In the genomic region with DNA sequence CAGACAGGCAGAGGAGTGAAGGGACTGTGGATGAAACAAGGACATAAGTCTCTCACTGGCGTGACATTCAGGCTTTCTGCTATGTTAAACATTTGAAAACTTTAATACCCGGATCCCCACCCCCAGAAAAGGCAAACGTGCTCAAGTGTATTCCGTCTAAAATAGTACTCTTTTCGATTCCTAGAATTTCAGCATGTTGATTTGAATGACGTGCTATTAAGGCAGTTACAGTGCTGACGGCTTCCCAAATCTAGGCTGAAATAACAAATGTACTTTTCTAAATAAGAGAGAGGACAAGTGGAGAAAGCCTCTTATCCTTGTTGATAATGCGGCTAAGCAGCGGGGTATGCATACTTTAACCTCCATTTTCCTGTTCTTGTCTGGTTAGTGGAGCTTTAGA, we compare ENCODE assay signal across 34 mouse cellular contexts.
"Had no signal": no experiment of that assay in that cellular context is flagged by ENCODE, and none has a peak within 500 bp of the region (broad histone marks: within the 10 kb centered on the region; RNA-seq: fewer than 3 reads in every experiment).

No protein-coding gene starts in this region.

- H3K9me3 ChIP-seq: heart, embryonic 10.5 days; heart, embryonic 12.5 days; heart, embryonic 15.5 days; hindbrain, embryonic 10.5 days; hindbrain, embryonic 13.5 days; hindbrain, embryonic 15.5 days; intestine, embryonic 15.5 days; kidney, embryonic 15.5 days had no signal

- DNase-seq: heart, postnatal 10 days; heart, postnatal 36 days; heart, postnatal 4 days; kidney, adult 11 months; kidney, adult 18-20 months; kidney, adult 2 months; kidney, adult 8-10 months; kidney, adult 9 months; kidney, postnatal 10 days; kidney, postnatal 14 days; kidney, postnatal 25 days; kidney, postnatal 36 days; kidney, postnatal 4 days; layer of hippocampus, adult 9-11 months; layer of hippocampus, postnatal 36 days had no signal

- H3K4me3 ChIP-seq: heart, embryonic 10.5 days; heart, embryonic 12.5 days; heart, embryonic 13.5 days; heart, embryonic 15.5 days; hindbrain, embryonic 10.5 days; hindbrain, embryonic 12.5 days; hindbrain, embryonic 13.5 days; hindbrain, embryonic 15.5 days; intestine, embryonic 15.5 days; kidney, embryonic 15.5 days; layer of hippocampus, adult 2 months had no signal

- H3K27me3 ChIP-seq: heart, embryonic 12.5 days; heart, embryonic 13.5 days; heart, embryonic 15.5 days; hindbrain, embryonic 12.5 days; hindbrain, embryonic 13.5 days; hindbrain, embryonic 15.5 days; intestine, embryonic 15.5 days; kidney, embryonic 15.5 days had no signal

- H3K4me2 ChIP-seq: heart, embryonic 11.5 days; heart, embryonic 12.5 days; heart, embryonic 13.5 days; heart, embryonic 15.5 days; hindbrain, embryonic 12.5 days; hindbrain, embryonic 13.5 days; hindbrain, embryonic 14.5 days; hindbrain, embryonic 15.5 days; intestine, embryonic 15.5 days; kidney, embryonic 15.5 days had no signal

- H3K27ac ChIP-seq: heart, embryonic 10.5 days; heart, embryonic 13.5 days; heart, embryonic 15.5 days; hindbrain, embryonic 10.5 days; hindbrain, embryonic 12.5 days; hindbrain, embryonic 13.5 days; hindbrain, embryonic 14.5 days; hindbrain, embryonic 15.5 days; hindbrain, postnatal 0 days; intestine, embryonic 15.5 days; kidney, embryonic 15.5 days; kidney, postnatal 0 days; layer of hippocampus, adult 2 months had no signal

- ATAC-seq: hindbrain, embryonic 16.5 days; hindbrain, postnatal 0 days; inflammation-experienced regulatory T-cells, adult 6 months; intestine, embryonic 15.5 days; intestine, embryonic 16.5 days; intestine, postnatal 0 days had no signal

- H3K9ac ChIP-seq: heart, embryonic 12.5 days; heart, embryonic 13.5 days; heart, embryonic 15.5 days; hindbrain, embryonic 12.5 days; hindbrain, embryonic 13.5 days; hindbrain, embryonic 14.5 days; hindbrain, embryonic 15.5 days; intestine, embryonic 15.5 days; kidney, embryonic 15.5 days had no signal

- H3K4me1 ChIP-seq: heart, embryonic 10.5 days; hindbrain, embryonic 10.5 days; hindbrain, embryonic 12.5 days; hindbrain, embryonic 13.5 days; hindbrain, embryonic 15.5 days; intestine, embryonic 15.5 days; kidney, embryonic 15.5 days had no signal
